Mouse (Mus musculus): ENCODE results near the gene Ush2a.

DNA sequence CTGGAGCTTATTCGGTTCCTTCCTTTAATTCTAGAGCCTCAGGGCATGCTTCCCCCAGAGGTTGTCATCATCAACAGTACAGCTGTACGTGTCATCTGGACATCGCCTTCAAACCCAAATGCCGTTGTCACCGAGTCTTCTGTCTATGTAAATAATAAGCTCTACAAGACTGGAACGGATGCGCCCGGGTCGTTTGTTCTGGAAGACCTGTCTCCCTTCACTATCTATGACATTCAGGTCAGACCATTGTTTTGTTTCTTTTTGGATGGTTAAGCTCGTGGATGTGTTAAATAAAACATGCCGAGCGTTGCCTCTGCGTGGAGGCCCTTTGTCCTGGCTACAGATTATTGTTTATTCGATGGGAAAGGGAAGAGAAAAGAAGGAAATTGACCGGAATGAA, 493.2 kb downstream of the Ush2a start:
- TF ChIP-seq CTCF (IDR thresholded peaks at IDR 0.05; ENCODE audit: low read depth, low read length) (no peak), POLR2AphosphoS5 (IDR thresholded peaks at IDR 0.05; ENCODE audit: insufficient replicate concordance, low read depth, low read length) (no peak), GATA1 (IDR thresholded peaks at IDR 0.05; ENCODE audit: borderline replicate concordance, low read length) (no peak), GATA2 (IDR thresholded peaks at IDR 0.05; ENCODE audit: borderline replicate concordance, low read depth, low read length) (no peak), TAL1 (conservative IDR thresholded peaks at IDR 0.05; ENCODE audit: low read depth, low read length) (no peak)
